Mouse (Mus musculus) embryonic fibroblast, embryonic 13.5 days (primary cell): ENCODE results near the gene Foxo4. TPM values are rescaled to one million over a fixed set of nuclear protein-coding genes. Genes with fewer than 3 reads are reported as not detected.

Experiments
- H3K27ac ChIP-seq: 2 replicates; pipeline ENCODE4 v1.5.1; 2012; ENCODE audit warnings: low read length, control low read depth, inconsistent platforms; ENCODE audit not compliant: insufficient read depth
- H3K4me1 ChIP-seq: 2 replicates; pipeline ENCODE4 v1.6.1; 2011; ENCODE audit warnings: low read length; ENCODE audit not compliant: control insufficient read depth, insufficient read depth
- H3K4me3 ChIP-seq: 2 replicates; pipeline ENCODE4 v1.5.1; 2011; ENCODE audit warnings: mild to moderate bottlenecking, control low read depth, low read length; ENCODE audit not compliant: insufficient read depth
- CTCF ChIP-seq: IDR thresholded peaks from 2 replicates; pipeline ENCODE4 v1.5.1; 2011; ENCODE audit warnings: mild to moderate bottlenecking, control low read depth, low read length, moderate library complexity, borderline replicate concordance; ENCODE audit not compliant: insufficient read depth
- POLR2A ChIP-seq: IDR thresholded peaks from 2 replicates; pipeline ENCODE4 v1.6.1; 2011; ENCODE audit warnings: low read depth, mild to moderate bottlenecking, control low read depth, low read length, moderate library complexity
- polyA plus RNA-seq: library from polyadenylated mRNA; stranded (reverse); fragments of >200 nt; gene quantifications from 2 replicates; pipeline ENCODE4 v1.2.4, GENCODE M21; 2011; ENCODE audit warnings: low read depth; ENCODE audit not compliant: missing spikeins, insufficient read length

Foxo4 gene
- polyA plus RNA-seq, 1 experiment: 15.3 TPM

DNA sequence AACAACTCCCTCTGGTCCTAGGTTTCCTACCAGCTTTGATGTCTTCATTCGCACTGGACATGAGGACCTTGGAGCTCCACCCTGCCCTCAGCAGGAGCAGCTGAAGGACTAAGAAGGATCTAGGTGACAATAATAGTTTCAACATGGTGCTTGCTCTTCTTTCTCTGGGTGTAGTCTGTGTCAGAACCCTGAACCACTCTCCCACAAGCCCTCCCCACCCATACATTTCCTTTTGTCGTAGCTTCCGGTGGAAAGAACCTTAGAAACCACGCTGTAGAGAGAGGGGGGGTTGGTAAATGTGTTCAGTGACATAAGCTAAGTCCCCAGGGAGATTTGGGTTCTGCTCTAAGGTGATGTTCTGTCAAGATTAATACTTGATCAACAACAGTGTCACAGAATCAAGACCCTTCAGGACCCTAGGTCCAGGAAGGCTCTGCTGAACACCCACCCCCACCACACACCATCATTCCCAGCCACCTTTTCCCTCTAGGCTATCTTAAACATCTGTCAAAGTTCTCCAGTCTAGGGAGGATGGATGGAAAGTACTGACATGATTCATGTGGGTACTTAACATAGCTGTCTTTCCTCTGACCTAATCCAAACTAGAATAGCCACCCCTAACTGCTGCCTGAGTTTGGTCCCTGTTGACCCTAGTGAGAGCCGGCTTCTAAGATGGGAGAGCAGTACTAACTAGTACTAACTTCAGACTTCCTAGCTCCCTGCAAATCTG is 13.9 kb downstream of the Foxo4 start, which contains the start of gene Il2rg:
TSS of gene Il2rg (minus strand) at position 231 of the 730 bp plus-strand sequence.
- TF ChIP-seq CTCF (no peak), POLR2A (no peak)
- Histone ChIP-seq H3K4me1 (no peaks in the 10 kb centered on the region), H3K27ac (no peak within 1 kb of the TSS), H3K4me3 (no peak within 1 kb of the TSS)

GRCm38 (mm10) chrX:101268755-101269124 is 14.4 kb downstream of the Foxo4 start, which contains the start of gene Gm20489:
Gm20489 (minus strand) TSS chrX:101269023.
- TF ChIP-seq POLR2A (no peak), CTCF (no peak)
- Histone ChIP-seq H3K27ac (no peak within 1 kb of the TSS), H3K4me3 (no peak within 1 kb of the TSS), H3K4me1 (no peaks in the 10 kb centered on the region)

GRCm38 (mm10) chrX:101273410-101273809 is 19.1 kb downstream of the Foxo4 start:
- H3K27ac ChIP-seq: no peak overlapping the region
- H3K4me1 ChIP-seq: no peaks in the 10 kb centered on the region
- TF ChIP-seq POLR2A (no peak), CTCF (no peak)
- peak overlapping the region; percentile 18; the same call in 1 of the 2 replicates for H3K4me3 ChIP-seq

DNA sequence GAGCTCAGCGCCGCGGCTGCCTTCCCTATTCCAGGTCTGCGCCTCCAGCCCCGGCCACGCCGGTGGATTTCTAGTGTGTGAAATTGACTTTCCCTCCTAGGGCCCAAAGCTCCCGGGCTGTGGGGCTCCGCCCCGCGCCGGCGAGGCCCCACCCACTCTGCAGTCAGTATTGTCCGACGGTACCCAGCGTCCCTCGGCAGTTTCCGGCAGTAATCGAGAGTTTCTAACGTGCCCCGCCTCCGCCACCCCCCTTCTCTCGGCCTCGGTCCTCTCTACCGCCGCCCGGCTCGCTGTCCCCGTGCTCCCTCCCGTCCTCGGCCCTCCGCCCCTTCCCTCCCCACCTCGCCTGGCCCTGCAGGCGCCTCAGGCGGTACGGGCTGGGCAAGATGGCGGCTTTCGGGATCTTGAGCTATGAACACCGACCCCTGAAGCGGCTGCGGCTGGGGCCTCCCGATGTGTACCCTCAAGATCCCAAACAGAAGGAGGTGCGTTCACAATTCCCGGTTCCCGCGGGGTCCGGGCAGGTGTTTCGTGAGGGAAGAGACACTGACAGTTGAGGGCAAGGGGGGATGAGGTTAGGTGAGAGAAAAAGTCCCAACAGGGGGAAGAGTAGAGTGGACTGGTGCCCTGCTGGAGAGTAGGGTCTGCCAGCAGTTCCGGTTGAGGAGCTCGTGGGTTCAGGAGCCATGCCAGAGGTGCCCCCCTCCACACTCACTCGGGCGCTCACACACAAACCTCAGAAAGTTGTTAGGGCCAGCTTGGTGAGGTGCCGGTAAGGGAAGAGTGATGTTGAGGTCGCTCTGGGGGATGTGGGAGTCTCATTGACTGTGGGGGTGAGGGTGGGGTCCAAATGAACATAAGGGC is 19.8 kb downstream of the Foxo4 start, which contains the start of gene Med12:
TSS of gene Med12 (plus strand) at position 156 of the 864 bp plus-strand sequence.
- H3K4me3 ChIP-seq: peak within 1 kb of the TSS; percentile 84
- TF ChIP-seq POLR2A (peak; percentile 50; the same call in 1 of the 2 replicates), CTCF (no peak)
- no peaks in the 10 kb centered on the region for H3K4me1 ChIP-seq
- no peak within 1 kb of the TSS for H3K27ac ChIP-seq

- TF ChIP-seq CTCF (no peak), POLR2A (no peak)
- Histone ChIP-seq H3K4me1 (no peaks in the 10 kb centered on the region), H3K27ac (no peak overlapping the region), H3K4me3 (no peak overlapping the region)
These were observed 28.5 kb downstream of the Foxo4 start for GRCm38 (mm10) chrX:101282813-101283212.

DNA sequence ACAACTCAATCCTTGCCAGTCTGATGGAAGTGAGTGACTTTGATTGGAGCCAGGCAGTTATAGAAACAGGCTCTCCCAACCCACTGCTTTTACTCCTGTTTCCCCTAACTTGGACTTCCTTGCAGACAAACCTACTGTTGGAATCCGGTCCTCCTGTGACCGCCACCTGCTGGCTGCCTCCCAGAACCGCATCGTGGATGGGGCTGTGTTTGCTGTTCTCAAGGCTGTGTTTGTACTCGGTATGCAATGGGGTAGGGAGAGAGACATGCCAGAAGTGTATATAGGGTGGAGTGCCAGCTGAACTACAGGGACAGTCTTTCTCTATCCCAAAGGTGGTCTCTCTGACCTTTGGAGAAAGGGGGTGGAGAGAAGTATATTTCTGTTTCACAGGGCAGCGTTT is 31.2 kb downstream of the Foxo4 start:
- TF ChIP-seq CTCF (peak; percentile 73; the same call in 1 of the 2 replicates), POLR2A (no peak)
- Histone ChIP-seq H3K27ac (no peak overlapping the region), H3K4me3 (no peak overlapping the region), H3K4me1 (no peaks in the 10 kb centered on the region)

GRCm38 (mm10) chrX:101285953-101286670 is 31.8 kb downstream of the Foxo4 start:
- TF ChIP-seq POLR2A (no peak), CTCF (no peak)
- Histone ChIP-seq H3K4me1 (no peaks in the 10 kb centered on the region), H3K27ac (no peak overlapping the region), H3K4me3 (no peak overlapping the region)

DNA sequence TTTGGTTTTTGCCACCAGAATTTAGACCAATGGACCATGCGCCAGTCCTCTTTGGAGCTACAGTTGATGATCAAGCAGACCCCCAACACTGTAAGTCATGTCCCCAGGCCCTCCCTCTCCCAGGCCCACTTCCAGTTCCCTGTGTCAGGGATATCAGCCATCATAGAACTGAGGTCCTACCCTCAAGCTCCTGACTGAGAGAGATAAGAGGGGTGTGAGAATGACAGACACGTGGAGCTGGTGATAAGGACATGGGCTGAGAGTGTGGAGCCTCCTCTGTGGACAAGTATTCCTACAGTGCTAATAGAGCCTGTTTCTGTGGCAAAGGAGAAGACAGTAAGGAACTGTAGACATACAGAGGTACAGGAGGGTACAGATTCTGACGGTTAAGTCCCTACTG is 33.2 kb downstream of the Foxo4 start:
- no peak overlapping the region for H3K27ac ChIP-seq
- H3K4me3 ChIP-seq: no peak overlapping the region
- TF ChIP-seq POLR2A: no peak
- TF ChIP-seq CTCF: no peak
- no peaks in the 10 kb centered on the region for H3K4me1 ChIP-seq

GRCm38 (mm10) chrX:101288432-101288831 is 34.1 kb downstream of the Foxo4 start:
- H3K4me1 ChIP-seq: no peaks in the 10 kb centered on the region
- H3K27ac ChIP-seq: no peak overlapping the region
- TF ChIP-seq POLR2A (no peak), CTCF (no peak)
- H3K4me3 ChIP-seq: no peak overlapping the region

- Histone ChIP-seq H3K4me1 (no peaks in the 10 kb centered on the region), H3K4me3 (no peak overlapping the region), H3K27ac (no peak overlapping the region)
- TF ChIP-seq POLR2A (no peak), CTCF (no peak)
These were observed 34.7 kb downstream of the Foxo4 start for GRCm38 (mm10) chrX:101289037-101289436.
